Comparison of ENCODE assay signal across 9 mouse cellular contexts in the genomic region with DNA sequence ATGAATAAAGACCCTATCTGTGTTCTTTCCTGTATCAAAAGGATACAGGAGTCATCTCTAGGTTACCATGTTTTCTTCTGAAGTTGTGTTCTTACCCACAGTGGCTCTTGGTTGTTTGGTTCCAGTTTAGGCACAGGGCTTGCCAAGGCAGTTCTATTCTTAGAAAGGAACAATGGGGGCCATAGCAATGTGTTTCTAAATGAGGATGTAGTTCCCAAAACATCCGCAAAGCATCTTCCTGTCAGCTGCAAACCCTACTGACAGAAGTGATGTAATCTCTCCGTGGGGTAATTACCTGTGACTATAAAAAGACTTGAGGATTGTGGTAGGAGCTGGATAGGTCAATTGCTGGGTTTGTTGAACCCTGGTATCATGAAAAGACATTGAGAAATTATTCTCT. TPM values are rescaled to one million over a fixed set of nuclear protein-coding genes. Genes with fewer than 3 reads are reported as not detected.
DNase-seq lines count a peak whose midpoint lies in the region; ATAC-seq and TF ChIP-seq lines count a peak whose summit lies in the region.
"Had no signal": no experiment of that assay in that cellular context is flagged by ENCODE, and none has a peak within 500 bp of the region (broad histone marks: within the 10 kb centered on the region; RNA-seq: fewer than 3 reads in every experiment).

No protein-coding gene starts in this region.

- peak; percentile 18 for DNase-seq in left cerebral cortex, adult 11 months (ENCODE audit: low spot score)
- DNase-seq in left cerebral cortex, postnatal 10 days (ENCODE audit: extremely low spot score in 1 of 2, low spot score in 2 of 2): no peak
- no peak for DNase-seq in spleen, postnatal 4 days (ENCODE audit: low spot score in 2 of 2)

- 10% methylated on average over 2 of the region's 2 CpGs for WGBS in heart, embryonic 16.5 days
- WGBS in kidney, embryonic 16.5 days: 53% methylated on average over 2 of the region's 2 CpGs

- H3K27me3 ChIP-seq in heart, embryonic 16.5 days (ENCODE audit: control insufficient read depth, insufficient read depth, low read length): no peaks in the 10 kb centered on the region
- no peaks in the 10 kb centered on the region for H3K27me3 ChIP-seq in myocyte (ENCODE audit: control insufficient read depth, insufficient read depth, insufficient read length)
- H3K27me3 ChIP-seq in kidney, embryonic 16.5 days (ENCODE audit: insufficient read depth, low read length): no peaks in the 10 kb centered on the region
- H3K27me3 ChIP-seq: embryonic facial prominence, embryonic 12.5 days had no signal

- peaks cover 28% of the 10 kb centered on the region for H3K4me1 ChIP-seq in heart, embryonic 16.5 days (ENCODE audit: control insufficient read depth, insufficient read depth, low read length)
- H3K4me1 ChIP-seq in kidney, embryonic 16.5 days (ENCODE audit: insufficient read depth, low read length): peaks cover 11% of the 10 kb centered on the region
- H3K4me1 ChIP-seq: embryonic facial prominence, embryonic 12.5 days had no signal

- H3ac ChIP-seq in myocyte (ENCODE audit: control insufficient read depth, insufficient read length): no peak overlapping the region

- intact Hi-C loops in left cerebral cortex, postnatal 10 days (cut with DNase I): no loop called here

- TF ChIP-seq POLR2A in myocyte (IDR thresholded peaks at IDR 0.05; ENCODE audit: insufficient read length, low read depth): no peak

- peaks cover 99% of the 10 kb centered on the region for H3K79me2 ChIP-seq in myocyte (ENCODE audit: control insufficient read depth, insufficient read depth)

- H3K9me3 ChIP-seq in heart, embryonic 16.5 days (replicated peaks; ENCODE audit: control insufficient read depth, low read length): no peaks in the 10 kb centered on the region
- no peaks in the 10 kb centered on the region for H3K9me3 ChIP-seq in kidney, embryonic 16.5 days (ENCODE audit: low read length)
- H3K9me3 ChIP-seq: embryonic facial prominence, embryonic 12.5 days had no signal

- H3K4me2 ChIP-seq in heart, embryonic 16.5 days (ENCODE audit: low read depth, low read length): no peak overlapping the region
- peak overlapping the region; percentile 31 for H3K4me2 ChIP-seq in myocyte (ENCODE audit: low read depth)
- H3K4me2 ChIP-seq in kidney, embryonic 16.5 days (replicated peaks; ENCODE audit: low read depth, low read length): no peak overlapping the region
- H3K4me2 ChIP-seq: embryonic facial prominence, embryonic 12.5 days had no signal

- no peak overlapping the region for H3K9ac ChIP-seq in heart, embryonic 16.5 days (ENCODE audit: low read length)
- H3K9ac ChIP-seq in kidney, embryonic 16.5 days (replicated peaks; ENCODE audit: low read length): no peak overlapping the region
- H3K9ac ChIP-seq: embryonic facial prominence, embryonic 12.5 days had no signal

- H3K4me3 ChIP-seq in heart, embryonic 16.5 days (ENCODE audit: low read length): no peak overlapping the region
- H3K4me3 ChIP-seq in myocyte: no peak overlapping the region
- no peak overlapping the region for H3K4me3 ChIP-seq in kidney, embryonic 16.5 days (ENCODE audit: low read length)
- H3K4me3 ChIP-seq: embryonic facial prominence, embryonic 12.5 days had no signal

- peak overlapping the region; percentile 36 for H3K27ac ChIP-seq in heart, embryonic 16.5 days (ENCODE audit: low read length)
- no peak overlapping the region for H3K27ac ChIP-seq in kidney, embryonic 16.5 days (ENCODE audit: low read length)
- H3K27ac ChIP-seq: embryonic facial prominence, embryonic 12.5 days; hindbrain, postnatal 0 days had no signal

- peak; percentile 74 for ATAC-seq in activated CD4-positive, CD25-positive, alpha-beta regulatory T cell, adult 4 months
- ATAC-seq in heart, embryonic 16.5 days (replicated peaks; ENCODE audit: extremely low read depth, insufficient read depth, low FRiP score): peak; percentile 41; the same call in 1 of the 2 replicates
- ATAC-seq in kidney, embryonic 16.5 days (ENCODE audit: low FRiP score, low TSS enrichment): no peak
- ATAC-seq: hindbrain, postnatal 0 days had no signal

- no peaks in the 10 kb centered on the region for H3K36me3 ChIP-seq in heart, embryonic 16.5 days (ENCODE audit: control insufficient read depth, insufficient read depth)
- peaks cover 25% of the 10 kb centered on the region for H3K36me3 ChIP-seq in myocyte (ENCODE audit: control insufficient read depth, insufficient read depth)
- H3K36me3 ChIP-seq in kidney, embryonic 16.5 days (ENCODE audit: insufficient read depth, low read length): no peaks in the 10 kb centered on the region
- H3K36me3 ChIP-seq: embryonic facial prominence, embryonic 12.5 days had no signal

TF ChIP-seq in myocyte, 11 proteins besides CTCF, POLR2A, EP300 and RAD21:
- TF ChIP-seq POLR2AphosphoS2 (IDR thresholded peaks at IDR 0.05; ENCODE audit: insufficient read length, low read depth) (no peak), CEBPB (IDR thresholded peaks at IDR 0.05; ENCODE audit: insufficient read depth, poor library complexity, severe bottlenecking) (peak; percentile 55; the same call in 1 of the 2 replicates)

RNA-seq across cellular contexts. Expression of gene Susd6, which starts 43.2 kb away (rescaled TPM):
- 10 to 100 TPM; 23.8 to 24.0 TPM for total RNA-seq in left cerebral cortex, postnatal 10 days (2021)
- polyA plus RNA-seq in activated CD4-positive, CD25-positive, alpha-beta regulatory T cell, adult 4 months (2017; shearing (Covaris generic)): 10 to 100 TPM; 21.8 to 29.4 TPM
- polyA plus RNA-seq in heart, embryonic 16.5 days (2015; fragmentation: Nextera tagmentation; extraction: Ambion mirVana): 18.1 and 19.4 TPM in 2 replicates
- polyA plus RNA-seq in myocyte (2012; fragmentation: generic; extraction: Trizol): 64.0 TPM
- 17.1 and 19.5 TPM in 2 replicates for polyA plus RNA-seq in kidney, embryonic 16.5 days (2015; fragmentation: Nextera tagmentation; extraction: Ambion mirVana)
